15 mouse cellular contexts compared by ENCODE assay signal in genomic region chr4:133242710-133243109, GRCm38 (mm10). TPM values are rescaled to one million over a fixed set of nuclear protein-coding genes. Genes with fewer than 3 reads are reported as not detected.
"Had no signal": no experiment of that assay in that cellular context is flagged by ENCODE, and none has a peak within 500 bp of the region (broad histone marks: within the 10 kb centered on the region; RNA-seq: fewer than 3 reads in every experiment).

No protein-coding gene starts in this region.

- H3K4me3 ChIP-seq: left cerebral cortex, adult 2 months; limb, embryonic 10.5 days; lung, embryonic 15.5 days; midbrain, embryonic 15.5 days had no signal

- H3K4me2 ChIP-seq: midbrain, embryonic 11.5 days; midbrain, embryonic 15.5 days had no signal

- DNase-seq: kidney, adult 8-10 months; kidney, postnatal 25 days; lung, postnatal 36 days; right cerebral cortex, postnatal 14 days; thymus, postnatal 36 days had no signal

- H3K36me3 ChIP-seq: limb, embryonic 10.5 days; lung, embryonic 15.5 days; midbrain, embryonic 15.5 days had no signal

- H3K27ac ChIP-seq: left cerebral cortex, adult 2 months; lung, embryonic 15.5 days; midbrain, embryonic 15.5 days had no signal

- ATAC-seq: intestine, postnatal 0 days; midbrain, embryonic 15.5 days had no signal

- H3K9ac ChIP-seq: lung, embryonic 15.5 days; midbrain, embryonic 15.5 days had no signal

- H3K9me3 ChIP-seq: limb, embryonic 10.5 days; lung, embryonic 15.5 days; midbrain, embryonic 15.5 days had no signal

RNA-seq across cellular contexts. Expression of gene Gpr3, which starts 30.4 kb away (rescaled TPM):
- total RNA-seq: monocyte, adult 5-6 weeks had no signal
- polyA plus RNA-seq: intestine, postnatal 0 days; liver, embryonic 16.5 days; thymus, postnatal 0 days had no signal

RNA-seq across cellular contexts. Expression of gene Cd164l2, which starts 30.8 kb away (rescaled TPM):
- total RNA-seq: megakaryocyte progenitor cell, adult 5-6 weeks; monocyte, adult 5-6 weeks had no signal
